Mouse (Mus musculus) hindbrain, embryonic 13.5 days (tissue): ENCODE measurements around the gene Ahcyl2. TPM values are rescaled to one million over a fixed set of nuclear protein-coding genes. Genes with fewer than 3 reads are reported as not detected.
A peak's percentile ranks its signal among the peaks of the same experiment; 100 is the strongest.

ENCODE experiments used
- ATAC-seq: fragments of 200-750 bp; cut with Nextera tagmentation; 2 replicates; pipeline ENCODE4 v1.8.0; 2017; ENCODE audit warnings: moderate TSS enrichment; ENCODE audit not compliant: low FRiP score
- H3K27ac ChIP-seq: fragments of 300-500 bp; sonication (generic); 2 replicates; pipeline ENCODE4 v1.5.1; 2015; ENCODE audit warnings: inconsistent platforms, mild to moderate bottlenecking, moderate library complexity
- H3K27me3 ChIP-seq: fragments of 300-500 bp; sonication (generic); 2 replicates; pipeline ENCODE4 v1.6.1; 2015; ENCODE audit warnings: mild to moderate bottlenecking, inconsistent platforms
- H3K36me3 ChIP-seq: fragments of 300-500 bp; sonication (generic); 2 replicates; pipeline ENCODE4 v1.6.1; 2015; ENCODE audit warnings: mild to moderate bottlenecking, inconsistent platforms
- H3K4me1 ChIP-seq: fragments of 300-500 bp; sonication (generic); replicated peaks from 2 replicates; pipeline ENCODE4 v1.6.1; 2015; ENCODE audit warnings: inconsistent platforms
- H3K4me2 ChIP-seq: fragments of 300-500 bp; sonication (generic); 2 replicates; pipeline ENCODE4 v1.6.1; 2015; ENCODE audit warnings: inconsistent platforms, mild to moderate bottlenecking, moderate library complexity
- H3K4me3 ChIP-seq: fragments of 300-500 bp; sonication (generic); 2 replicates; pipeline ENCODE4 v1.5.1; 2015; ENCODE audit warnings: mild to moderate bottlenecking, inconsistent platforms
- H3K9ac ChIP-seq: fragments of 300-500 bp; sonication (generic); 2 replicates; pipeline ENCODE4 v1.6.1; 2015; ENCODE audit warnings: mild to moderate bottlenecking, inconsistent platforms
- H3K9me3 ChIP-seq: fragments of 300-500 bp; sonication (generic); 2 replicates; pipeline ENCODE4 v1.6.1; 2016; ENCODE audit warnings: inconsistent platforms
- WGBS: fragments of 180-500 bp; shearing (Covaris S2); methylation state at CpG from one replicate; pipeline ENCODE4 v1.1.7; 2015; 5-methylcytosine and 5-hydroxymethylcytosine counted together
- polyA plus RNA-seq: library from polyadenylated mRNA; unstranded; fragments of >200 nt; fragmentation: Nextera tagmentation; extraction: Ambion mirVana; gene quantifications from 2 replicates; pipeline ENCODE4 v1.2.1, GENCODE M21; 2015

Gene Ahcyl2
- polyA plus RNA-seq, 1 experiment from 2014 or later: 18.0 TPM

GRCm38 (mm10) chr6:29904281-29904680 lies 136.5 kb downstream of the Ahcyl2 start:
- no peak overlapping the region for H3K27ac ChIP-seq
- WGBS: 80% methylated on average over 3 of the region's 3 CpGs

DNA sequence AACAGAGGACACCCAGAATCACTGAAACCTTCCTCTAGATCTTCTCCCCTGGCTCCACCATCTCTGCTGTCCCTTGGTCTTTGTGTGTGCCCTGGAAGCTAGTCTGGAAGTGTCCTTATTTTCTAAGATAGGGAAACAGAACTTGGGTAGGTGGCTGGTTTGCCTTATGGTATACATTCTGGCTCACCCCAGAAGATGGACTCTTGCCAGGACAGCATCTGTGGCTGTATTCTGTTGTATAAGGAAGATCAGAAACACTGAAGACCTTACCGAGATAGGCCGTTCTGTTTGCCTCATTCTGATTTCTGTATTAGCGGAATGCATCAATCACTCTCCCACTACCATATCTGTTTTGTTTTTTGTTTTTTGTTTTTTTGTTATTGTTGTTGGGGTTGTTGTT lies 142.8 kb downstream of the Ahcyl2 start:
- Histone ChIP-seq H3K4me1 (no peaks in the 10 kb centered on the region), H3K4me3 (no peak overlapping the region), H3K9me3 (no peaks in the 10 kb centered on the region), H3K27me3 (peaks cover 6% of the 10 kb centered on the region), H3K27ac (no peak overlapping the region), H3K36me3 (peaks cover 32% of the 10 kb centered on the region), H3K9ac (no peak overlapping the region), H3K4me2 (no peak overlapping the region)
- no peak for ATAC-seq
- 87% methylated on average over 3 of the region's 3 CpGs for WGBS

More at GRCm38 (mm10) chr6:29904281-29904680, 136.5 kb downstream of the Ahcyl2 start:
- no peak for ATAC-seq
- H3K4me1 ChIP-seq: no peaks in the 10 kb centered on the region
- peaks cover 41% of the 10 kb centered on the region for H3K36me3 ChIP-seq
- H3K4me3 ChIP-seq: no peak overlapping the region
- no peak overlapping the region for H3K4me2 ChIP-seq
- no peak overlapping the region for H3K9ac ChIP-seq
- no peaks in the 10 kb centered on the region for H3K9me3 ChIP-seq
- no peaks in the 10 kb centered on the region for H3K27me3 ChIP-seq

GRCm38 (mm10) chr6:29913673-29914072 lies 145.9 kb downstream of the Ahcyl2 start:
- WGBS: 41% methylated on average over 1 of the region's 1 CpGs
- Histone ChIP-seq H3K9me3 (no peaks in the 10 kb centered on the region), H3K9ac (no peak overlapping the region), H3K27ac (no peak overlapping the region), H3K4me2 (no peak overlapping the region), H3K36me3 (peaks cover 21% of the 10 kb centered on the region), H3K4me3 (no peak overlapping the region), H3K4me1 (peaks cover 14% of the 10 kb centered on the region), H3K27me3 (peaks cover 24% of the 10 kb centered on the region)
- ATAC-seq: no peak

DNA sequence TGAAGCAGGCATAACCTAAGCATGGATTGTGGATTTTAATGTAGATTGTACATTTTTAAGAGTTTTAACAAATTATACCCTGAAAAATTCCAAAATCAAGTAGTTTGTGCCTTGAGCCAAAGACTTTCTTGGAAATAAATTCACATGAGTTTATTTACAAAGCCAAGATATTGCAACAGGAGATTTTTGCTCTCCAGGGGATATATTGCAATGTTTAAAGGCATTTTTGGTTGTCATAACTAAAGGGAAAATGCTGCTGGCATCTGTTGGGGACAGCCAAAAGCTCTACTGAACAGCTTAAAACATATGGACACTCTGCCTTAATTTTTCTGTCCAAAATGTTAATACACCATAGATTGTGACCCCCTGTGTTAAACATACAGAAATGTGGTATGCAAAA lies 146.3 kb downstream of the Ahcyl2 start:
- Histone ChIP-seq H3K9me3 (no peaks in the 10 kb centered on the region), H3K27me3 (peaks cover 29% of the 10 kb centered on the region), H3K36me3 (peaks cover 16% of the 10 kb centered on the region), H3K4me3 (no peak overlapping the region), H3K4me2 (no peak overlapping the region), H3K4me1 (peaks cover 14% of the 10 kb centered on the region), H3K9ac (no peak overlapping the region), H3K27ac (no peak overlapping the region)
- no peak for ATAC-seq

DNA sequence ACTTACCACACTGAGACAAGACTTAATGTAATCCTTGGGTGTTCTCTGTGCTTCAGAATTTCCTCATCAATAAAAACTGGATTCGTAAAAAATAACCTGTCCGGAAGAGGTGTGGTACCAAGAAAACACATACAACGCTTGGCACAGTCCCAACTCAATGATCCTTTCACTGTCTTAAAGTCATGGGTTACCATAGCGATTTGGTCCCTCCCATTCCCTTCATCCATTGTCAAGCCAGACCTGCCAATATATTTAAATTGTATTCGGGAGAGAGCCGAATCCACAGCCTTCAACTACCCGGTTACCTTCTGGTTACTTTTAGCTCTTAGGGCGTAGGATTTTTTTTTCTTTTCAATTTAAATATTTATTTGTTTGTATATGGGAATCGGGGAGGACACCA lies 148.0 kb downstream of the Ahcyl2 start:
- no peak overlapping the region for H3K4me3 ChIP-seq
- no peaks in the 10 kb centered on the region for H3K9me3 ChIP-seq
- peaks cover 30% of the 10 kb centered on the region for H3K27me3 ChIP-seq
- 0 out of 2 replicates have a peak, but pooled peaks cover 3% of the 10 kb centered on the region for H3K36me3 ChIP-seq
- H3K4me2 ChIP-seq: no peak overlapping the region
- H3K4me1 ChIP-seq: peaks cover 14% of the 10 kb centered on the region
- H3K27ac ChIP-seq: no peak overlapping the region
- no peak overlapping the region for H3K9ac ChIP-seq
- no peak for ATAC-seq
- 30% methylated on average over 9 of the region's 9 CpGs for WGBS

DNA sequence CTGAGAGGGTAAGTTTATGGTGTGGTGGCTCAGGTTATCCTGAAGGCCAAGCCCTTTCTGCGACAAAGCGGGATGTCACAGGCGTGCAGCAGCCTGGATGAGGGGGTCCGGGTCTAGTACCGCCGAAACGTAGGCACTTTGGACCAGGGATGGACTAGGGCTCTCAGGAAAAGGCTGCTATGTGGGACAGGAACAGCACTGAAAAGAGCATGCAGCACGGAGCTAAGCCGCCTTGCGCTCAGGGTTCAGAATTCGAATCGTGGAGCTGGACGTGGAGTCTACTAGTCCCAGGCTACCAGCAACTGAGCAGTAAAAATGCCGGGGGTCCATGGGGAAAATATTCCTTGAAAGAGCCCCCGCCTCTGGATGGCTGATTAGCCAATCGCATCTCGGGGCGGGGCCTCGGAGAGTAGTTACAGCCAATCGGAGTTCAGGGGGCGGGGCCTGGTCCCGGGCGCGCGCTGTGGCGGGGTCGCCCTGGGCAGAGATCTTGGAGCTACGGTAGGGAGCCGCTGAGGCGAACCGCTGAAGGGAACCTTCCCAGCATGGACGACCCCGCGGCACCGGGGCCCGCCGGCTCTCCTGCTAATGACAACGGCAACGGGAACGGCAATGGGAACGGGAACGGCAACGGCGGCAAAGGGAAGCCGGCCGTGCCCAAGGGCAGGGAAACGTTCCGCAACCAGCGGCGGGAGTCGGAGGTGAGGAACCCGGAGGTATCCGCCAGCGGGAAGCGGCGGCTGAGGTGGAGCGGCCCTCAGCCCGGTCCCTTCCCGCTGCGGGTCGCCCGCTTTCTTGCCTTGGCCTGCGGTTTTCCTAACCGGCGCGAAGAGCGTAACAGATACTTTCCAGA lies 148.9 kb downstream of the Ahcyl2 start, which contains the start of gene Strip2:
Gene Strip2, plus strand, starts transcription at position 483 of the 853 bp plus-strand sequence.
- WGBS: 1% methylated on average over 67 of the region's 67 CpGs
- Histone ChIP-seq H3K4me3 (peak within 1 kb of the TSS; percentile 69), H3K27me3 (peaks cover 30% of the 10 kb centered on the region), H3K36me3 (no peaks in the 10 kb centered on the region), H3K27ac (peak within 1 kb of the TSS; percentile 48; the same call in 1 of the 2 replicates), H3K9me3 (no peaks in the 10 kb centered on the region), H3K4me2 (peak within 1 kb of the TSS; percentile 87), H3K9ac (peak within 1 kb of the TSS; percentile 75), H3K4me1 (peaks cover 14% of the 10 kb centered on the region)
- ATAC-seq: peak; percentile 98

- ATAC-seq: peak; percentile 83
- WGBS: 0% methylated on average over 21 of the region's 21 CpGs
- H3K4me3 ChIP-seq: peak overlapping the region; percentile 69
- H3K27me3 ChIP-seq: peaks cover 30% of the 10 kb centered on the region
- H3K36me3 ChIP-seq: no peaks in the 10 kb centered on the region
- peak overlapping the region; percentile 87 for H3K4me2 ChIP-seq
- H3K27ac ChIP-seq: peak overlapping the region; percentile 48; the same call in 1 of the 2 replicates
- H3K9me3 ChIP-seq: no peaks in the 10 kb centered on the region
- peaks cover 14% of the 10 kb centered on the region for H3K4me1 ChIP-seq
- peak overlapping the region; percentile 75 for H3K9ac ChIP-seq
Measured at GRCm38 (mm10) chr6:29917383-29917720, 149.5 kb downstream of the Ahcyl2 start.

DNA sequence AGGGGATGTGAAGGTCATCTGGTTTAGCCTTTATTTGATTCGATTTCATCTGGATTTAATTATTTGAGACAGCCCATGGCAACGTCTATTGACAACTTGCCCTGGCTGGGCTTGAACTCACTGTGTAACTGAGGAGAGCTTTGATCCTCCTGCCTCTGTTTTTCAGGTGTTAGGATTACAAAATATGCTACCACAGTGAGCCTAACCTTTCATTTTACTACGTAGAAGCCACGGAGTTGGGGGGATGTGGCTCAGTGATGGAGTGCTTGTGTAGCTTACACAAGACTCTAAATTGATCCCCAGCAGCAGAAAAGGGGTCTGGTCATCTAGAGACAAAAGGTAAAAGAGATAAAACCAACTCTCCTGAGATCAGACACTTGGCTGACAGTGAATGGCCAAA lies 150.1 kb downstream of the Ahcyl2 start:
- ATAC-seq: no peak
- peak overlapping the region; percentile 69 for H3K4me3 ChIP-seq
- H3K27me3 ChIP-seq: peaks cover 30% of the 10 kb centered on the region
- no peak overlapping the region for H3K27ac ChIP-seq
- H3K9ac ChIP-seq: peak overlapping the region; percentile 75; the same call in 1 of the 2 replicates
- H3K36me3 ChIP-seq: no peaks in the 10 kb centered on the region
- WGBS: 51% methylated on average over 4 of the region's 4 CpGs
- peak overlapping the region; percentile 87 for H3K4me2 ChIP-seq
- H3K4me1 ChIP-seq: peaks cover 14% of the 10 kb centered on the region
- H3K9me3 ChIP-seq: no peaks in the 10 kb centered on the region

- H3K9me3 ChIP-seq: no peaks in the 10 kb centered on the region
- H3K9ac ChIP-seq: no peak overlapping the region
- 80% methylated on average over 4 of the region's 4 CpGs for WGBS
- no peak overlapping the region for H3K27ac ChIP-seq
- no peaks in the 10 kb centered on the region for H3K36me3 ChIP-seq
- no peak overlapping the region for H3K4me2 ChIP-seq
- H3K4me1 ChIP-seq: no peaks in the 10 kb centered on the region
- H3K4me3 ChIP-seq: no peak overlapping the region
- H3K27me3 ChIP-seq: peaks cover 7% of the 10 kb centered on the region
- no peak for ATAC-seq
Measured at GRCm38 (mm10) chr6:29923501-29923900, 155.7 kb downstream of the Ahcyl2 start.

GRCm38 (mm10) chr6:29925594-29926219 lies 157.9 kb downstream of the Ahcyl2 start:
- H3K4me1 ChIP-seq: no peaks in the 10 kb centered on the region
- no peak for ATAC-seq
- WGBS: 79% methylated on average over 6 of the region's 6 CpGs
- H3K4me2 ChIP-seq: no peak overlapping the region
- H3K9me3 ChIP-seq: no peaks in the 10 kb centered on the region
- no peak overlapping the region for H3K27ac ChIP-seq
- no peak overlapping the region for H3K9ac ChIP-seq
- no peak overlapping the region for H3K4me3 ChIP-seq
- no peaks in the 10 kb centered on the region for H3K27me3 ChIP-seq
- H3K36me3 ChIP-seq: no peaks in the 10 kb centered on the region

GRCm38 (mm10) chr6:29930087-29930486 lies 162.3 kb downstream of the Ahcyl2 start:
- H3K4me1 ChIP-seq: no peaks in the 10 kb centered on the region
- no peak for ATAC-seq
- H3K27ac ChIP-seq: no peak overlapping the region

GRCm38 (mm10) chr6:29930665-29931064 lies 162.9 kb downstream of the Ahcyl2 start:
- H3K4me3 ChIP-seq: no peak overlapping the region
- no peak overlapping the region for H3K9ac ChIP-seq
- no peaks in the 10 kb centered on the region for H3K9me3 ChIP-seq
- no peaks in the 10 kb centered on the region for H3K27me3 ChIP-seq
- H3K4me1 ChIP-seq: no peaks in the 10 kb centered on the region
- ATAC-seq: no peak
- H3K27ac ChIP-seq: no peak overlapping the region
- H3K36me3 ChIP-seq: no peaks in the 10 kb centered on the region
- no peak overlapping the region for H3K4me2 ChIP-seq
- WGBS: 83% methylated on average over 6 of the region's 6 CpGs

More at GRCm38 (mm10) chr6:29930087-29930486, 162.3 kb downstream of the Ahcyl2 start:
- Histone ChIP-seq H3K4me2 (no peak overlapping the region), H3K4me3 (no peak overlapping the region), H3K9ac (no peak overlapping the region), H3K27me3 (no peaks in the 10 kb centered on the region), H3K9me3 (no peaks in the 10 kb centered on the region), H3K36me3 (no peaks in the 10 kb centered on the region)
